Mouse (Mus musculus): Measurements from ENCODE around the gene Tradd. TPM values are rescaled to one million over a fixed set of nuclear protein-coding genes. Genes with fewer than 3 reads are reported as not detected.

Tradd gene
- polyA plus RNA-seq, 1 experiment = 2.4 TPM

- Histone ChIP-seq H3K36me3 (ENCODE audit: control insufficient read depth, insufficient read depth, low read length) (no peaks in the 10 kb centered on the region), H3K4me3 (ENCODE audit: control insufficient read depth, low read depth, low read length) (no peak overlapping the region), H3K27ac (ENCODE audit: control insufficient read depth, insufficient read depth, low read depth, low read length) (no peak overlapping the region), H3K4me1 (ENCODE audit: control insufficient read depth, insufficient read depth, low read length) (peaks cover 14% of the 10 kb centered on the region), H3K27me3 (ENCODE audit: control insufficient read depth, insufficient read depth, low read length) (no peaks in the 10 kb centered on the region)
- no peak for TF ChIP-seq CTCF (IDR thresholded peaks at IDR 0.05; ENCODE audit: control insufficient read depth, insufficient read depth, insufficient replicate concordance, low read depth, low read length)
- TF ChIP-seq POLR2A (IDR thresholded peaks at IDR 0.05; ENCODE audit: control insufficient read depth, low read depth, low read length) = no peak
Measured at GRCm38 (mm10) chr8:105260371-105261099, 3.9 kb downstream of the Tradd start.

GRCm38 (mm10) chr8:105259721-105260320 is 4.6 kb downstream of the Tradd start:
- H3K27me3 ChIP-seq (ENCODE audit: control insufficient read depth, insufficient read depth, low read length) = no peaks in the 10 kb centered on the region
- peaks cover 17% of the 10 kb centered on the region for H3K4me1 ChIP-seq (ENCODE audit: control insufficient read depth, insufficient read depth, low read length)
- peak overlapping the region; percentile 30 for H3K4me3 ChIP-seq (ENCODE audit: control insufficient read depth, low read depth, low read length)
- no peaks in the 10 kb centered on the region for H3K36me3 ChIP-seq (ENCODE audit: control insufficient read depth, insufficient read depth, low read length)
- TF ChIP-seq POLR2A (IDR thresholded peaks at IDR 0.05; ENCODE audit: control insufficient read depth, low read depth, low read length) (0 out of 2 replicates have a peak, but pooled peaks have one; percentile 19), CTCF (IDR thresholded peaks at IDR 0.05; ENCODE audit: control insufficient read depth, insufficient read depth, insufficient replicate concordance, low read depth, low read length) (peak; percentile 98)
- H3K27ac ChIP-seq (ENCODE audit: control insufficient read depth, insufficient read depth, low read depth, low read length) = no peak overlapping the region

GRCm38 (mm10) chr8:105258911-105259720 is 5.3 kb downstream of the Tradd start:
- H3K4me1 ChIP-seq (ENCODE audit: control insufficient read depth, insufficient read depth, low read length) = peaks cover 24% of the 10 kb centered on the region
- H3K27ac ChIP-seq (ENCODE audit: control insufficient read depth, insufficient read depth, low read depth, low read length) = no peak overlapping the region
- peak overlapping the region; percentile 30 for H3K4me3 ChIP-seq (ENCODE audit: control insufficient read depth, low read depth, low read length)
- H3K36me3 ChIP-seq (ENCODE audit: control insufficient read depth, insufficient read depth, low read length) = no peaks in the 10 kb centered on the region
- TF ChIP-seq CTCF (IDR thresholded peaks at IDR 0.05; ENCODE audit: control insufficient read depth, insufficient read depth, insufficient replicate concordance, low read depth, low read length) = no peak
- TF ChIP-seq POLR2A (IDR thresholded peaks at IDR 0.05; ENCODE audit: control insufficient read depth, low read depth, low read length) = no peak
- no peaks in the 10 kb centered on the region for H3K27me3 ChIP-seq (ENCODE audit: control insufficient read depth, insufficient read depth, low read length)

- Histone ChIP-seq H3K4me1 (ENCODE audit: control insufficient read depth, insufficient read depth, low read length) (peaks cover 29% of the 10 kb centered on the region), H3K36me3 (ENCODE audit: control insufficient read depth, insufficient read depth, low read length) (no peaks in the 10 kb centered on the region), H3K4me3 (ENCODE audit: control insufficient read depth, low read depth, low read length) (no peak overlapping the region), H3K27me3 (ENCODE audit: control insufficient read depth, insufficient read depth, low read length) (no peaks in the 10 kb centered on the region), H3K27ac (ENCODE audit: control insufficient read depth, insufficient read depth, low read depth, low read length) (no peak overlapping the region)
- TF ChIP-seq CTCF (IDR thresholded peaks at IDR 0.05; ENCODE audit: control insufficient read depth, insufficient read depth, insufficient replicate concordance, low read depth, low read length) (no peak), POLR2A (IDR thresholded peaks at IDR 0.05; ENCODE audit: control insufficient read depth, low read depth, low read length) (no peak)
Measured at GRCm38 (mm10) chr8:105257318-105258114, 6.9 kb downstream of the Tradd start.

- Histone ChIP-seq H3K27ac (ENCODE audit: control insufficient read depth, insufficient read depth, low read depth, low read length) (peak within 1 kb of the TSS; percentile 67), H3K4me3 (ENCODE audit: control insufficient read depth, low read depth, low read length) (peak within 1 kb of the TSS; percentile 79), H3K4me1 (ENCODE audit: control insufficient read depth, insufficient read depth, low read length) (peaks cover 29% of the 10 kb centered on the region), H3K36me3 (ENCODE audit: control insufficient read depth, insufficient read depth, low read length) (no peaks in the 10 kb centered on the region), H3K27me3 (ENCODE audit: control insufficient read depth, insufficient read depth, low read length) (no peaks in the 10 kb centered on the region)
- no peak for TF ChIP-seq CTCF (IDR thresholded peaks at IDR 0.05; ENCODE audit: control insufficient read depth, insufficient read depth, insufficient replicate concordance, low read depth, low read length)
- TF ChIP-seq POLR2A (IDR thresholded peaks at IDR 0.05; ENCODE audit: control insufficient read depth, low read depth, low read length) = no peak
Measured at GRCm38 (mm10) chr8:105254966-105255350, 9.5 kb downstream of the Tradd start, which contains the start of gene B3gnt9. Gene B3gnt9, minus strand, starts transcription at chr8:105255153.

GRCm38 (mm10) chr8:105254152-105254965 is 10.1 kb downstream of the Tradd start:
- Histone ChIP-seq H3K4me3 (ENCODE audit: control insufficient read depth, low read depth, low read length) (peak overlapping the region; percentile 79), H3K4me1 (ENCODE audit: control insufficient read depth, insufficient read depth, low read length) (peaks cover 26% of the 10 kb centered on the region), H3K27me3 (ENCODE audit: control insufficient read depth, insufficient read depth, low read length) (no peaks in the 10 kb centered on the region), H3K36me3 (ENCODE audit: control insufficient read depth, insufficient read depth, low read length) (peaks cover 3% of the 10 kb centered on the region; the same call in 1 of the 2 replicates), H3K27ac (ENCODE audit: control insufficient read depth, insufficient read depth, low read depth, low read length) (peak overlapping the region; percentile 67)
- TF ChIP-seq CTCF (IDR thresholded peaks at IDR 0.05; ENCODE audit: control insufficient read depth, insufficient read depth, insufficient replicate concordance, low read depth, low read length) (peak; percentile 54; the same call in 1 of the 2 replicates), POLR2A (IDR thresholded peaks at IDR 0.05; ENCODE audit: control insufficient read depth, low read depth, low read length) (no peak)

All from testis, adult 2 months (tissue).